Mouse (Mus musculus): Measurements from ENCODE around the gene Acot1.
"Not testable (repeated sequence)": the region's sequence is repeated elsewhere in the genome, so short reads cannot be mapped to it uniquely, and the experiment has no call there.

Gene Acot1

DNA sequence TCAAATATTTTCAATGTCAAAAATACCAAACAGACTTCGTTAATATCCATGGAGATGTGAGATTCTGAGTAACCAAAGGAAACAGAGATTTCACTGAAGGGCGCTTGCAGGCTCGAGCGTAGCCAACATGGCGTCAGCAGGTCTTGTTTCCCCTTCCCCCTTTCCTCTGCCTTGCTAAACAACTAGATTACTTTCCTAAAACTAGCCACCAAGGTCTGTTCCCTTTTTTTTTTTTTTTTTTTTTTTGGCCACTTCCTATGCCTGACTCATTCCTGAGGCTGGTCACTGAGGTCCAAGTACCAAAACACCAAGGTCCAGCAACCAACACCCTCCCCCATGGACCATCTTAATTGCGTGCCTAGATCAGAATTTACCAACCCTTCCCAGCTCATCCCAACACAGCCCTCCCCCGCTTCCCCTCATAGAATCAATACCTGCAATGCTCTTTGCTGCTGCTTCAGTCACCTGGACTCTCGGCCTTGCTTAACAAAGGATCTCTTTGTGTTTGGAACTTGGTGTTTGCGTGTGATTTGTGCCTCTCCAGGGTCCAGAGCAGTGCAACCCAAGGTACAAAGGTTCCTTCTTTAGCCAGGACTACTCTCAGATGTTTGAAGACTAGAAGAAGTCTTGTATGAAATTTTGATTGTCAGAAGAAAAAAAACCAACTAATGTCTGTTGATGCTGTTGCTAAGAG lies 13.9 kb downstream of the Acot1 start:
- no peak for DNase-seq

GRCm38 (mm10) chr12:84025888-84026287 lies 16.6 kb downstream of the Acot1 start:
- DNase-seq: no peak

DNA sequence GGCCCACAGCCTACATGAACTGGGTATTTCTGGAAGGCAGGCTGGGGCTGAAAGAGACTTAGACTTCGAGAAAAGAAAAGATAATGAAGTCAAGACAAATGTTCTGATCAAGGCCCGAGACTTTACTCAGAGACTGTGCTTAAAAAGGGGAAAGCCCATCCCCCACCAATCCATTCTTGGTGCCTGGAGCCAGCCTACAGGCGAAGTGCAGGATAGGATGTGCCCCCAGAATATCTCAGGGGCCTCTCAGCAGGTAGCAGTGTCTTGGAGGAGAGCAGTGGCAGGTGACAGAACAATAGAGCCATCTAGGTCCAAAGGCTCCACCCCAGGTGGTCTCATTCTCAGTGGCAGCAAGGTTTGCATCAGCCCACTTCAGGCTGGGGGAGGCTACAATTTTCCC lies 19.0 kb downstream of the Acot1 start:
- not testable (repeated sequence) for DNase-seq

- DNase-seq: not testable (repeated sequence)
Measured at GRCm38 (mm10) chr12:84029043-84029442, 19.8 kb downstream of the Acot1 start.

GRCm38 (mm10) chr12:84030659-84031332 lies 21.5 kb downstream of the Acot1 start:
- DNase-seq: peak; percentile 63

- DNase-seq: no peak
Measured at GRCm38 (mm10) chr12:84032854-84033253, 23.6 kb downstream of the Acot1 start.

DNA sequence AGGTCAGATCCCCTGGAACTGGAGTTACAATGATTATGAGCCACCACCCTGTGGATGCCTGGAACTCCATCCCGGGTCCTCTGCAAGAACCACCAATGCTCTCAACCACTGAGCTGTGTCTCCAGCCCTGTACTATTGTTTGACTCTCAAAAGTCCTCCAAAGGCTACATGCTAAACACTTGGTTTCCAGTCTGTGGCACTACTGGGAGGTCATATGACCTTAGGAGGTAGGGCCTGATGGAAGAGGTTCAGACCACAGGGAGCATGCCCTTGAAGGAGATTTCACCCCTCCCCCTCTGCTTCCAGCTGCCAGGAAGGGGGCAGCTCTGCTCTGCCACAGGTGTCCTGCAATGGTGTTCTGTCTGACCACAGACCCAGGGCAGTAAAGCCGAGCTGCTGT lies 24.0 kb downstream of the Acot1 start:
- DNase-seq: not testable (repeated sequence)

- no peak for DNase-seq
Measured at GRCm38 (mm10) chr12:84034108-84034507, 24.8 kb downstream of the Acot1 start.

- DNase-seq: not testable (repeated sequence)
Measured at GRCm38 (mm10) chr12:84038241-84038640, 29.0 kb downstream of the Acot1 start, which contains the start of gene Acot4. Gene Acot4, plus strand, starts transcription at chr12:84038379.

DNA sequence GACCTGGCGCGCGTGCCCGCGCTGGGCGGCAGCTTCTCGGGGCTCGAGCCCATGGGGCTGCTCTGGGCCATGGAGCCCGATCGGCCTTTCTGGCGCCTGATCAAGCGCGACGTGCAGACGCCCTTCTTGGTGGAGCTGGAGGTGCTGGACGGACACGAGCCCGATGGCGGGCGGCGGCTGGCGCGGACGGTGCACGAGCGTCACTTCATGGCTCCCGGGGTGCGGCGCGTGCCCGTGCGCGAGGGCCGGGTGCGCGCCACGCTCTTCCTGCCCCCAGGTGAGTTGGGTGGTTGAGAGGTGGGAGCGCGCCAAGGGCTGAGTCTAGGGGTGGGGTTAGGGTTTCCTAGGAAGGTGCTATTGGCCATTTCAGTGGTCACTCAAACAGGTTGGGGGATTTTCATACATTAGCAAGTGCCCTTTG lies 29.4 kb downstream of the Acot1 start, which contains the start of gene Gm49366:
Gm49366 (plus strand) TSS at position 245 of the 421 bp plus-strand sequence.
- DNase-seq: peak; percentile 62

GRCm38 (mm10) chr12:84042248-84042647 lies 33.0 kb downstream of the Acot1 start:
- no peak for DNase-seq

DNA sequence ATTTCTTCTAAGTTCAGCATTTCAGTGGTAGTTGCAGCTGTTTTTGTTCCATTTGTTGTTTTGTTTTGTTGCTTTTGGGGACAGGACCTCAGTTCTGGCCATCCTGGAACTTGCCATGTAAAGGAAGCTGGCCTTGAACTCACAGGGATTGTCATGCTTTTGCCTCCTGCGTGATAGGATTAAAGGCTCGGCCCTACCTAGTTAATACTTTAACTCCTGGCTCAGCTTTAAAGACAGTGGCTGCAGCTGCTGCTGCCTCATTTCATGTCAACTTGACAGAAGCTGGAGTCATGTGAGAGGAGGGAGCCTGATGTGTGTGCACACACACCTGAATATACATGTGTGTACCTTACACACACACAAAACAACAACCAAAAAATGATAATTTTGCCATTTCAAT lies 34.8 kb downstream of the Acot1 start:
- no peak for DNase-seq

DNA sequence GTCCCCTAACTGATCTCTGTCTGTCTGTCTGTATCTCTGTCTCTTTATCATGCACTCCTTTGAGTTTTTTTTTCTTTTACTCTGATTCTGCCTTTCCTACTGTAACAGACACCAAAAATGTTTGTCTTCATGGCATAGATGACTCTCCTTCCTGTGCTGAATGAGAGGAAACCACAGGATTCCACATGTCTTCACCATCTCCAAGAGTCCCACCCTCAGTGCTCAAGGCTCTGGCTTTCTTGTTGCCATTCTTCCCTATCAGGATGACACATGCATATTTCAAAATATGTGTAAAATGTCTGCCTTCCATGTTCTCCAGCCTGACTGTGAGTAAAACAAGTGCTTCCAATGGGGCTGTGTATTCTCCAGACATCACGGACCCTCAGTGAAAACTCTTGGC lies 37.6 kb downstream of the Acot1 start:
- DNase-seq: no peak

GRCm38 (mm10) chr12:84050744-84051143 lies 41.5 kb downstream of the Acot1 start:
- not testable (repeated sequence) for DNase-seq

DNA sequence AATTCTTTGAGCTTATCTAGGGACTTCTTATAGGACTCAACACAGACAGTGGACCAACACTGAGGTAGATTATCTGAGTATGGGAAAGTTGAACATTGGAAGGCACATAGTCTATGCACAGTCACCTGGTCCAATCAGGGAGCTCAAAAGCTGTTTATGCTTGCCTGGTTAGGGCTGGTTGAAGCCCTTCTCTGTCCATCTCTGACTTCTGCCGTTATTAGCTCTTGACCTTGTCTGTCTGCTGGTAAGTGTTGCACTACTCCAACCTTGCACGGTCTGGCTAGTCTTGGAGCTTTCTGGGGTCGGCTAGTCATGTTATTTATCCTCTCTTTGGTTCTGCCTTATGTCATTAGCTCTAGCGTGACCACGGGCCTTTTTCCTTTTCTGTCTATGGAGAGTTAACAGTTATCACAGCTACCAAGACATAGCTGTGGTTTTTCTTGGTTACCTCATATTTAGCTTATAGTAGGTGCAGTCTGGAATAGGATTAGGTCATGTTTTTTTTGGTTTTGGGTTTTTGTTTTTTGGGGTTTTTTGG lies 42.7 kb downstream of the Acot1 start, which contains the start of gene Acot3:
Acot3 (plus strand) TSS at position 208 of the 538 bp plus-strand sequence.
- no peak for DNase-seq

- no peak for DNase-seq
Measured at GRCm38 (mm10) chr12:84052609-84053008, 43.3 kb downstream of the Acot1 start.

GRCm38 (mm10) chr12:84053173-84053572 lies 43.9 kb downstream of the Acot1 start:
- DNase-seq: no peak

DNA sequence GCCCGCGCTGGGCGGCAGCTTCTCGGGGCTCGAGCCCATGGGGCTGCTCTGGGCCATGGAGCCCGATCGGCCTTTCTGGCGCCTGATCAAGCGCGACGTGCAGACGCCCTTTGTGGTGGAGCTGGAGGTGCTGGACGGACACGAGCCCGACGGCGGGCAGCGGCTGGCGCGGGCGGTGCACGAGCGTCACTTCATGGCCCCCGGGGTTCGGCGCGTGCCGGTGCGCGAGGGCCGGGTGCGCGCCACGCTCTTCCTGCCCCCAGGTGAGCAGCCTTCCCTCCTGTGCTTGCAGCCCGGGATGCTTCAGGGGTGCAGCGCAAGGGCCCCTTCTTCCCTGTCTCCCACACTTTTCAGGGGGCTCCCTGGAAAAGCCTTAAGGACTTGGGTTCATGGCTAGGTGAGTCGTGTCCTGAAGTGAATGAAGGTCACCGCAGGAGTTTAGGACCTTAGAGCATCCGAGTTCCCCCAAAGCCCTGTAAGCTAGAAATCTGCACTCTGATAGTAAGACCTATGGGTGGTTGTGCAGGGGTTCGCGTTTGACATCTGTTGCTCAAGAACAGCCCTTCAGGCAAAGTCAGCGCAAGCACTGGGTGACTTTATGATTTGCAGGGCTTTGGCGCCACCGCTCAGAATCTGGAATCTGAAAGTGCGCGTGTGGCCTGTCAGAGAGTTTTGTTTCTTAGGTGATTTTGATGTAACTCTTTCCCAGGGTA lies 44.5 kb downstream of the Acot1 start:
- DNase-seq: no peak

DNA sequence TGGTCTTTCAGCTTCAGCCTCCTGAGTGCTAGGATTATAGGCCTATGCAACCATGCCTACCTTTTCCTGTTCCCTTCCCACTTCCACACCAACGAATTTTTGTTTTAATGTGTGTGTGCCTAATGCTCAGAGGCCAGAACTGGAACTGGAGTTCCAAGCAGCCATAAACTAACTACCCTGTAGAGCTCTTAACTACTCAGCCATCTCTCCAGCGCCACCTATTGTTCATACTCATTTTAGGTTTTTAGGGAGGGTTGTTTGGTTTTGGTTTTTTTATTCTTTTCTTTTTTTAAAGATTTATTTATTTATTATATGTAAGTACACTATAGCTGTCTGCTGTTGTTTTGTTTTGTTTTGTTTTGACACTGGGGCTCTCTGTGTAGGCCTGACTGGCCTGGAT lies 51.7 kb downstream of the Acot1 start:
- no peak for DNase-seq

- no peak for DNase-seq
Measured at GRCm38 (mm10) chr12:84062336-84062735, 53.0 kb downstream of the Acot1 start.

DNA sequence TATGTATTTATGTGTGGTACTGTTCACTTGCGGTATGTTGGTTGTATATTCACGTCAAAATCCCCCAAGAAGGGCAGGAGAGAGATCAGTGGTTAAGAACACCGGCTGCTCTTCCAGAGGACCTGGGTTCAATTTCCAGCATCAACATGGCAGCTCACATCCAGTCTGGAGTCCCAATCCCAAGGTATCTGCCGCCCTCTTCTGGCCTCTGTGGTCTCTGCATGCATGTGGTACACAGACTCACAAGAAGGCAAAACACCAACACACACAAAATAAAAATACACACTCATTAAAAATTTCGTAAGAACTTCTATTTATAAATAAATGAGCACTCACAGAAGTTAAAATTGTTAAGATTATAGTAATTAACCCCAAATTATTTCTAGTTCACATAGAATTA lies 53.9 kb downstream of the Acot1 start:
- no peak for DNase-seq

DNA sequence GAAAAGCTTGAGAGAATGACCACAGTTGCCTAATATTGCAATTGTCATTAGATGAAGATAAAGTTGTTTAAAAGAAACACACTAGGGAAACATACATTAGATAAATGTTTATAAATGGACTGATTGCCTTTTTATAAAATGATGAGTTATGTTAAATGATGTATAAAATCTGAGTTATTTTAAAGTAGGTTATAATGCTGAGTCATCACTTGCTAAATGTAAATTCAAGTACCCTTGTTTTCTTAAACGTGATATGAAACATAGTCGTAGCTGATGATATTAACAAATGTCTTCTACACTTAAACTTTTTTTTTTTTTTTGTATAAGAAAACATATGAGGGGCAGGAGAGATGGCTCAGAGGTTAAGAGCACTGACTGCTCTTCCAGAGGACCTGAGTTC lies 54.5 kb downstream of the Acot1 start:
- no peak for DNase-seq

- no peak for DNase-seq
Measured at GRCm38 (mm10) chr12:84064621-84065020, 55.3 kb downstream of the Acot1 start.
